Mouse (Mus musculus): Measurements from ENCODE around the gene Il17d. TPM values are rescaled to one million over a fixed set of nuclear protein-coding genes. Genes with fewer than 3 reads are reported as not detected.

Gene Il17d
- polyA plus RNA-seq, 1 experiment from 2014 or later, result 0.49 TPM

- H3K27ac ChIP-seq (ENCODE audit: low read depth, low read length), result no peak overlapping the region
- H3K9ac ChIP-seq (ENCODE audit: low read depth, low read length), result no peak overlapping the region
- WGBS (ENCODE audit: insufficient replicate concordance), result 89% methylated on average over 3 of the region's 3 CpGs
- H3K36me3 ChIP-seq (ENCODE audit: control insufficient read depth, insufficient read depth, low read length), result peaks cover 20% of the 10 kb centered on the region
- no peaks in the 10 kb centered on the region for H3K4me1 ChIP-seq (ENCODE audit: control insufficient read depth, insufficient read depth, low read length)
- no peak overlapping the region for H3K4me2 ChIP-seq
- no peak overlapping the region for H3K4me3 ChIP-seq (ENCODE audit: low read depth, low read length)
- no peaks in the 10 kb centered on the region for H3K9me3 ChIP-seq (replicated peaks; ENCODE audit: control insufficient read depth, low read length)
- H3K27me3 ChIP-seq (ENCODE audit: control insufficient read depth, insufficient read depth, low read length), result no peaks in the 10 kb centered on the region
- ATAC-seq (replicated peaks; ENCODE audit: insufficient number of reproducible peaks, low FRiP score, low TSS enrichment), result no peak
These were observed 67.3 kb downstream of the Il17d start for GRCm38 (mm10) chr14:57591830-57592229.

Other genes starting within 250 kb of the Il17d start
- gene Cryl1, start 126.2 kb upstream of the Il17d start, polyA plus RNA-seq (2014; fragmentation: Nextera tagmentation; extraction: Ambion mirVana), result 11.0 and 11.9 TPM in 2 replicates
- 4.8 and 8.6 TPM in 2 replicates for gene Ift88, start 100.7 kb upstream of the Il17d start, polyA plus RNA-seq (2014; fragmentation: Nextera tagmentation; extraction: Ambion mirVana)
- 61.2 and 71.6 TPM in 2 replicates for gene Eef1akmt1, start 46.8 kb downstream of the Il17d start, polyA plus RNA-seq (2014; fragmentation: Nextera tagmentation; extraction: Ambion mirVana)
- gene Xpo4, start 140.7 kb downstream of the Il17d start, polyA plus RNA-seq (2014; fragmentation: Nextera tagmentation; extraction: Ambion mirVana), result 21.8 and 23.7 TPM in 2 replicates
- not detected in 2 replicates for gene Gm49361, start 221.3 kb downstream of the Il17d start, polyA plus RNA-seq (2014; fragmentation: Nextera tagmentation; extraction: Ambion mirVana)
- 18.9 and 20.7 TPM in 2 replicates for gene Lats2, start 233.6 kb downstream of the Il17d start, polyA plus RNA-seq (2014; fragmentation: Nextera tagmentation; extraction: Ambion mirVana)